Mouse (Mus musculus) ES-E14 (cell line): ENCODE measurements around the gene Arpc4. TPM values are rescaled to one million over a fixed set of nuclear protein-coding genes. Genes with fewer than 3 reads are reported as not detected.
A peak's percentile ranks its signal among the peaks of the same experiment; 100 is the strongest.

Experiments
- DNase-seq: peaks from one replicate; pipeline ENCODE4 v3.0.0-alpha.2; 2013; ENCODE audit warnings: low read depth, low spot score
- H3K27ac ChIP-seq: 2 replicates; pipeline ENCODE4 v1.5.1; 2012; ENCODE audit warnings: low read depth, mild to moderate bottlenecking, low read length, moderate library complexity, mixed read lengths; ENCODE audit not compliant: poor library complexity, insufficient read depth, severe bottlenecking
- H3K36me3 ChIP-seq: 2 replicates; pipeline ENCODE4 v1.6.1; 2012; ENCODE audit warnings: mild to moderate bottlenecking, low read length, moderate library complexity, mixed read lengths; ENCODE audit not compliant: control insufficient read depth, poor library complexity, insufficient read depth, severe bottlenecking
- H3K4me1 ChIP-seq, 2 experiments: fragments of 150-350 bp in 1 of 2; sonication (generic) in 1 of 2; 2 replicates each; pipeline ENCODE4 v1.6.1; 2012; ENCODE audit warnings: low read length in 2 of 2, mild to moderate bottlenecking in 1 of 2, mixed read lengths in 1 of 2; ENCODE audit not compliant: control insufficient read depth in 2 of 2, insufficient read depth in 2 of 2, poor library complexity in 1 of 2
- H3K4me3 ChIP-seq, 2 experiments: fragments of 150-350 bp in 1 of 2; sonication (generic) in 1 of 2; 2 replicates each; pipeline ENCODE4 v1.5.1; 2012; ENCODE audit warnings: low read length in 2 of 2, low read depth in 1 of 2, mild to moderate bottlenecking in 1 of 2, mixed read lengths in 1 of 2; ENCODE audit not compliant: insufficient read depth in 1 of 2, poor library complexity in 1 of 2, severe bottlenecking in 1 of 2
- H3K9ac ChIP-seq: 2 replicates; pipeline ENCODE4 v1.6.1; 2012; ENCODE audit warnings: low read depth, mild to moderate bottlenecking, low read length, mixed read lengths; ENCODE audit not compliant: poor library complexity, insufficient read depth, severe bottlenecking
- H3K9me3 ChIP-seq: fragments of 150-350 bp; sonication (generic); 2 replicates; pipeline ENCODE4 v1.6.1; 2012; ENCODE audit warnings: low read depth, mild to moderate bottlenecking, low read length; ENCODE audit not compliant: control insufficient read depth, insufficient read depth
- CHD2 ChIP-seq: IDR thresholded peaks from 2 replicates; pipeline ENCODE4 v1.6.1; 2014; ENCODE audit warnings: mild to moderate bottlenecking, low read depth, low read length, inconsistent platforms
- HCFC1 ChIP-seq: IDR thresholded peaks from 2 replicates; pipeline ENCODE4 v1.6.1; 2012; ENCODE audit warnings: low read length, inconsistent platforms, borderline replicate concordance; ENCODE audit not compliant: insufficient read depth
- MAFK ChIP-seq: IDR thresholded peaks from 2 replicates; pipeline ENCODE4 v1.6.1; 2014; ENCODE audit warnings: mild to moderate bottlenecking, low read depth, low read length, inconsistent platforms; ENCODE audit not compliant: insufficient read depth
- ZC3H11A ChIP-seq: IDR thresholded peaks from 2 replicates; pipeline ENCODE4 v1.6.1; 2012; ENCODE audit warnings: low read depth, mild to moderate bottlenecking, inconsistent platforms, low read length, borderline replicate concordance
- ZNF384 ChIP-seq: IDR thresholded peaks from 2 replicates; pipeline ENCODE4 v1.6.1; 2012; ENCODE audit warnings: low read depth, low read length, inconsistent platforms
- in situ Hi-C, 2 experiments: fragments of 600-800 bp; cut with MboI; formaldehyde crosslinking; loops; one replicate each; pipeline ENCODE4 v1.15.1; 2025; ENCODE audit warnings: low sequenced_read_pairs in 2 of 2, inconsistent platforms in 1 of 2; ENCODE audit not compliant: unreplicated experiment in 2 of 2
- total RNA-seq: library from RNA; depleted of rRNA; stranded (reverse); fragments of 300-350 nt; gene quantifications from 2 replicates; pipeline ENCODE4 v1.2.3, GENCODE M21; 2012

Arpc4 gene
- total RNA-seq, 1 experiment = 217 TPM

DNA sequence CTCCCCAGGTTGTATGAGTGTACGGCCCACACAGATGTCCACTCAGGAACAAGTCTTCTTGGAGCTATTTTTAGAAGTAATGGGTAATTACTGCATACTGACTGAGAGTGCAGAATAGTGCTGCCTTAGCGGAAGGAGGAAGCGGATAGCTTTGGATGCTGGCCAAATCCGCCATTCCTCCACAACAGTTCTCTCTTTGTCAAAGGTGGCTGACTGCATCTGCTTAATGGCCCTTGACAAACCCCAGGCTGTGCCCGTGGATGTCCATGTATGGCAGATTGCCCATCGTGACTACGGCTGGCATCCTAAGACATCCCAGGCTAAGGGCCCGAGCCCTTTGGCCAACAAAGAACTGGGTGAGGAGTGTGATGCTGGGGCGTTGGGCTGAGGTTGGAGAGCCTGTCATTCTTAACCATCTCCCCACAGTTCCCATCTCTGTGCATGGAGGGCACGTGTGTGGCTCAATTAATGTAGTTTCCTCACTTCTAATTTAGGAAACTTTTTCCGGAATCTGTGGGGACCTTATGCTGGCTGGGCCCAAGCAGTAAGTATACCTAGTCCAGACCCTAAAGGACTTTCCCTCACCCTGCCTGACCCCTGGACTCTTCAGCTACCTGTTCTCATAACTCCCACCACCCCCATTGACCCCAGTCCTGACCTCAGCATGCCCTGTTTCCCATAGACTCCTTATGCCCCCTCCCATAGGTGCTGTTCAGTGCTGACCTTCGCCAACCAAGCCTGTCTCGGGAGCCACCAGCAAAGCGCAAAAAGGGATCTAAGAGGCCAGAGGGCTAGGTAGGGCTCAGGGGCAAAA lies 44.6 kb upstream of the Arpc4 start:
- H3K9ac ChIP-seq = no peak overlapping the region
- no peaks in the 10 kb centered on the region for H3K9me3 ChIP-seq
- no peak for DNase-seq
- TF ChIP-seq ZC3H11A (no peak), MAFK (no peak), HCFC1 (no peak), CHD2 (no peak), ZNF384 (no peak)
- H3K4me3 ChIP-seq = no peak overlapping the region
- no peak overlapping the region for H3K27ac ChIP-seq
- in situ Hi-C loops = no loop called here
- no peaks in the 10 kb centered on the region for H3K4me1 ChIP-seq
- peaks cover 26% of the 10 kb centered on the region; the same call in 1 of the 2 replicates for H3K36me3 ChIP-seq

DNA sequence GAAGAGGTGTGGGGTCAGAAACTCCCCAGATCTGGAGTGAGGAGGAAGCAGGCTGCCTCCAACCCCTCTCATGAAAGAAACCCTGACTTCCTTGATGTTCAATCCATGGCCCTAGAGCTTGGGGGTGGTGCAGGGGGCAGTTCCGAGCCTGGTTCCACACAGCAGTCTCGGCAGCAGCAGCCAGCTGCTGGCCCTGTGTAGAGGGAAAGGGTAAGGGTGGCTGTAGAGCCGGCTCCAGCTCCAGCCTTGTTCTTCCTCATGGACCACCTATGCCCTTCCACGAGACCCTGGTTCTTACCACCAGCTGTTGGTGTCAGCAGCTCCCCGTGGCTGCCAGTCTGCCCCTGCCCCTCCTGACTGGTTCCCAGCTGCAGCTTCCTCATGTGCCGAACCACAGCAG lies 43.7 kb upstream of the Arpc4 start:
- TF ChIP-seq CHD2 = no peak
- no peak for TF ChIP-seq ZNF384
- no peak for TF ChIP-seq ZC3H11A
- no peak for TF ChIP-seq MAFK
- TF ChIP-seq HCFC1 = no peak
- H3K4me1 ChIP-seq = no peaks in the 10 kb centered on the region
- H3K27ac ChIP-seq = no peak overlapping the region
- no peak for DNase-seq
- H3K4me3 ChIP-seq = no peak overlapping the region
- H3K9me3 ChIP-seq = no peaks in the 10 kb centered on the region
- H3K36me3 ChIP-seq = peaks cover 23% of the 10 kb centered on the region; the same call in 1 of the 2 replicates
- in situ Hi-C loops = no loop called here
- no peak overlapping the region for H3K9ac ChIP-seq

DNA sequence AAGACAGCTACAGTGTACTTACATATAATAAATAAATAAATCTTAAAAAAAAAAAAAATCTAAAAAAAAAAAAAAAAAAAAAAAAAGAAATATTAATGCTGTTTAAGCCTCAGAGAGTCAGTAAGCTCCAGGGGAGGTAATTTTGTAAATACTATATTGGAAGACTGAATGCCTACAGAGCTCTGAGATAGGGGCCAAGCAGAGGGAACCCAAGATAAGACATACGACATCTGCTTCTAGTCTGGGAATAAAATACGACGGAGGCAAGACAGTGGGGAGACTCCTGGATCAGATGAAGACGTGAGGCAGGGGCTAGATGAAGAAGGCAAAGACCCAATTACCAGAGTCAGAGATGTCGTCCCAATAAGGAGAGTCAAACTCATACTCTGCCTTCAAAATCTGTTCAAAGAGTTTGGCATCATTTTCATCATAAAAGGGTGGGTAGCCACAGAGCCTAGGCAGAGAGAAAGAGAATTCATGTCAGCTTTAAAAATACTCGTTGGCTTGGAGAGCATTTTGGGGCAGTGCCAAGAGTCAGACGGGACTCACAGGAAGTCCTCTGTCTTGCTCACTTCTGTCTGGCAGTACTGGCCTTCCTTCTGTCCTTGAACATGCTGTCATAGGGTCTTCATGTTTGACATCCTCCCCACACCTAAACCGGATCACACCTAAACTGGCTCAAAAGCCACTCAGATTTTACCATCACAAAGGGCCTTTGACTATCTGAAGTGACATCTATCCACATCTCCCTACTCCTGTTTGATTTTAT lies 40.9 kb upstream of the Arpc4 start:
- in situ Hi-C loops = no loop called here
- H3K36me3 ChIP-seq = peaks cover 19% of the 10 kb centered on the region; the same call in 1 of the 2 replicates

DNA sequence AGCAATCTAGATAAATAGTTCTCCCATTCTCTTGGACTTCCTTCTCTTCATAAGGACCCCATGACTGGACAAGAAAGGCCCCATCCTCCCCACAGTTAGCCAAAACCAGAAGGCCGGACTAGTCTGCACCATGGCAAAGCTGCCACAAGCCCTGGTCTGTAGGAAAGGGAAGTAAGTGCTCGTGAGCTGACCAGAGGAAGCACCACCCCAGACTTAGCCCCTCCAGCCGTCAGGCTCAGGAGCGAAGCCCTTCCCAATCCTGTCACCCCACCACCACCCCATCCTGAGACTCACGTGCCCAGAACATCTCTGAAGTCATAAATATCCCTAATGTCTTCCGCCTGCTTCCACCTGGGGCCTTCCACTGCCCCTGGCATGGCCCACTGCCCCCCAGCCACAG lies 36.3 kb upstream of the Arpc4 start:
- Histone ChIP-seq H3K27ac (no peak overlapping the region), H3K36me3 (no peaks in the 10 kb centered on the region), H3K4me3 (no peak overlapping the region), H3K4me1 (peaks cover 4 to 15% of the 10 kb centered on the region in 2 experiments; a peak in 3 of 4 replicates), H3K9ac (no peak overlapping the region), H3K9me3 (no peaks in the 10 kb centered on the region)
- no peak for DNase-seq
- TF ChIP-seq CHD2 = no peak
- TF ChIP-seq HCFC1 = no peak
- no peak for TF ChIP-seq MAFK
- no peak for TF ChIP-seq ZNF384
- no peak for TF ChIP-seq ZC3H11A
- in situ Hi-C loops = no loop called here

More for the DNA sequence above, 40.9 kb upstream of the Arpc4 start:
- DNase-seq = no peak
- Histone ChIP-seq H3K9me3 (no peaks in the 10 kb centered on the region), H3K27ac (no peak overlapping the region), H3K4me1 (peaks cover 0 to 2% of the 10 kb centered on the region in 2 experiments; a peak in 1 of 4 replicates), H3K9ac (no peak overlapping the region), H3K4me3 (no peak overlapping the region)
- TF ChIP-seq CHD2 = no peak
- TF ChIP-seq ZNF384 = peak; percentile 41; the same call in 1 of the 2 replicates
